11 mouse cellular contexts compared by ENCODE assay signal in genomic region chrX:10787057-10787456, GRCm38 (mm10).
DNase-seq lines count a peak whose midpoint lies in the region; ATAC-seq and TF ChIP-seq lines count a peak whose summit lies in the region.
"Had no signal": no experiment of that assay in that cellular context is flagged by ENCODE, and none has a peak within 500 bp of the region (broad histone marks: within the 10 kb centered on the region; RNA-seq: fewer than 3 reads in every experiment).

No protein-coding gene starts in this region.

- 83% methylated on average over 2 of the region's 2 CpGs for WGBS in midbrain, postnatal 0 days
- WGBS in midbrain, embryonic 11.5 days = 84% methylated on average over 2 of the region's 2 CpGs

- no peak overlapping the region for H3K27ac ChIP-seq in midbrain, postnatal 0 days (ENCODE audit: low read depth, low read length)
- H3K27ac ChIP-seq in midbrain, embryonic 11.5 days (ENCODE audit: low read depth, low read length) = no peak overlapping the region
- H3K27ac ChIP-seq: limb, embryonic 12.5 days had no signal

- no peaks in the 10 kb centered on the region for H3K9me3 ChIP-seq in midbrain, postnatal 0 days (ENCODE audit: low read length)
- no peaks in the 10 kb centered on the region; the same call in 1 of the 2 replicates for H3K9me3 ChIP-seq in midbrain, embryonic 11.5 days (ENCODE audit: control insufficient read depth, low read length)
- H3K9me3 ChIP-seq: limb, embryonic 12.5 days had no signal

- DNase-seq in embryo, embryonic 10 days (ENCODE audit: low spot score) = peak; percentile 13
- DNase-seq in embryo, embryonic 11 days = no peak
- no peak for DNase-seq in midbrain, postnatal 0 days (ENCODE audit: low spot score)
- DNase-seq in midbrain, embryonic 11.5 days (ENCODE audit: low spot score, missing footprints) = no peak
- peak; percentile 35 for DNase-seq in induced T-regulatory cell, adult 2 months (ENCODE audit: low read depth)
- DNase-seq in thymus, postnatal 4 days = peak; percentile 30
- no peak for DNase-seq in cerebellum, adult 8-10 months
- no peak for DNase-seq in left cerebral cortex, postnatal 14 days (ENCODE audit: low spot score in 2 of 2)

- no peak overlapping the region for H3K9ac ChIP-seq in midbrain, postnatal 0 days (replicated peaks; ENCODE audit: low read length, poor library complexity, severe bottlenecking)
- no peak overlapping the region for H3K9ac ChIP-seq in midbrain, embryonic 11.5 days (ENCODE audit: low read length)
- H3K9ac ChIP-seq: limb, embryonic 12.5 days had no signal

- no peaks in the 10 kb centered on the region for H3K4me1 ChIP-seq in midbrain, postnatal 0 days (ENCODE audit: insufficient read depth, low read length)
- H3K4me1 ChIP-seq in midbrain, embryonic 11.5 days (ENCODE audit: control insufficient read depth, insufficient read depth, low read length) = no peaks in the 10 kb centered on the region
- H3K4me1 ChIP-seq: limb, embryonic 12.5 days had no signal

- H3K4me2 ChIP-seq in midbrain, postnatal 0 days (ENCODE audit: low read depth, low read length, poor library complexity, severe bottlenecking) = no peak overlapping the region
- H3K4me2 ChIP-seq in midbrain, embryonic 11.5 days = no peak overlapping the region
- H3K4me2 ChIP-seq: limb, embryonic 12.5 days had no signal

- no peaks in the 10 kb centered on the region for H3K36me3 ChIP-seq in midbrain, postnatal 0 days (ENCODE audit: insufficient read depth, low read length)
- H3K36me3 ChIP-seq in midbrain, embryonic 11.5 days (ENCODE audit: control insufficient read depth, insufficient read depth, low read length) = no peaks in the 10 kb centered on the region
- H3K36me3 ChIP-seq: limb, embryonic 12.5 days had no signal

- intact Hi-C loops in left cerebral cortex, postnatal 14 days (cut with DNase I) = no loop called here

- no peak for ATAC-seq in midbrain, postnatal 0 days (ENCODE audit: low FRiP score)
- ATAC-seq in midbrain, embryonic 11.5 days (ENCODE audit: low FRiP score) = no peak
- ATAC-seq: activated CD4-positive, CD25-positive, alpha-beta regulatory T cell, adult 4 months; intestine, postnatal 0 days had no signal

- no peaks in the 10 kb centered on the region for H3K27me3 ChIP-seq in midbrain, postnatal 0 days (ENCODE audit: insufficient read depth, low read length)
- no peaks in the 10 kb centered on the region for H3K27me3 ChIP-seq in midbrain, embryonic 11.5 days (ENCODE audit: control insufficient read depth, insufficient read depth, low read length)
- H3K27me3 ChIP-seq: limb, embryonic 12.5 days had no signal

- no peak overlapping the region for H3K4me3 ChIP-seq in midbrain, postnatal 0 days (ENCODE audit: low read depth, low read length)
- no peak overlapping the region for H3K4me3 ChIP-seq in midbrain, embryonic 11.5 days (ENCODE audit: low read depth, low read length)
- H3K4me3 ChIP-seq: limb, embryonic 12.5 days had no signal

- peak; percentile 16; the same call in 1 of the 2 replicates for TF ChIP-seq CTCF in midbrain, postnatal 0 days (IDR thresholded peaks at IDR 0.05)

Comparison
In these comparisons a context has a peak if more than half of its experiments do, and no peak if none do; other contexts are left out.
1. DNase-seq: peak in embryo, embryonic 10 days (single experiment), induced T-regulatory cell, adult 2 months (single experiment) and thymus, postnatal 4 days (single experiment); none in embryo, embryonic 11 days (single experiment), midbrain, postnatal 0 days (single experiment), midbrain, embryonic 11.5 days (single experiment), cerebellum, adult 8-10 months (single experiment) and left cerebral cortex, postnatal 14 days (0 of 2).